Mouse (Mus musculus): ENCODE measurements around the gene Mknk2. TPM values are rescaled to one million over a fixed set of nuclear protein-coding genes. Genes with fewer than 3 reads are reported as not detected.
"Not testable (repeated sequence)": the region's sequence is repeated elsewhere in the genome, so short reads cannot be mapped to it uniquely, and the experiment has no call there.

Mknk2 gene
- total RNA-seq, 2 experiments from 2014 or later = 39.9 to 42.0 TPM

DNA sequence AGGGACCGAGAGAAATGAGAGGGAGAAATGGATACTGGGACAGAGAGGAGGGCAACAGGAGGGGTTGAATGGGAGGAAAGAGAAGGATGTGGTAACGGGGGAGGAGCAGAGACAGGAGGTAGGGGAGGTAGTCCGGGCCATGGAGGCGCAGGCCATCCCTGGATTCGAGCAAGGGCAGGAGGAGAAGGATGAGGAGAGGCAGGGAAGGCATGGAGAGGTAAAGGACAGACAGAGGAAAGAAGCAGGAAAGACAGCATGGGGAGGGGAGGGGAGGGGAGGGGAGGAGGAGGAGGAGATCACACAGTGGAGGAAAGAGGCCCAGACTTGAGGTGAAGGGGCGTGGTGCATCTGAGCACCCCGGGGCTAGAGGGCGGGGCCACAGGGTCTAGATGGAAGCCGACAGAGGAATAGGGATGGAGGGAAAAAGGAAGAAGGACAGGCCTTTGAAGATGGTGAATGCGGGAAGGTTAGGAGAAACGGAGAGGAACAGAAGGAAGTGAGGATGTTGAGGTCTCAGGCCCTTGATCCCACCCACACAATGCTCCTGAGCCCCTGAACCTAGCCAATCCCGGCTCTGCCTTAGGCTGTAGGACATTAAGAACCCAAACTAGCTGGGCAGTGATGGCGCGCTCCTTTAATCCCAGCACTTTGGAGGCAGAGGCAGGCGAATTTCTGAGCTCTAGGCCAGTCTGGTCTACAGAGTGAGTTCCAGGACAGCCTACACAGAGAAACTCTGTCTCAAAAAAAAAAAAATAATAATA is 20.9 kb downstream of the Mknk2 start, which contains the start of gene Btbd2:
TSS of gene Btbd2 (minus strand) at position 209 of the 761 bp plus-strand sequence.
- intact Hi-C loops (cut with DNase I) = loop anchor here (2.0 to 5.0 kb wide), 3 partner anchors 20 to 45 kb away; partner anchors contain the start of genes Csnk1g2, Izumo4 and Mob3a
- no peak for DNase-seq (ENCODE audit: low spot score in 2 of 2)

DNA sequence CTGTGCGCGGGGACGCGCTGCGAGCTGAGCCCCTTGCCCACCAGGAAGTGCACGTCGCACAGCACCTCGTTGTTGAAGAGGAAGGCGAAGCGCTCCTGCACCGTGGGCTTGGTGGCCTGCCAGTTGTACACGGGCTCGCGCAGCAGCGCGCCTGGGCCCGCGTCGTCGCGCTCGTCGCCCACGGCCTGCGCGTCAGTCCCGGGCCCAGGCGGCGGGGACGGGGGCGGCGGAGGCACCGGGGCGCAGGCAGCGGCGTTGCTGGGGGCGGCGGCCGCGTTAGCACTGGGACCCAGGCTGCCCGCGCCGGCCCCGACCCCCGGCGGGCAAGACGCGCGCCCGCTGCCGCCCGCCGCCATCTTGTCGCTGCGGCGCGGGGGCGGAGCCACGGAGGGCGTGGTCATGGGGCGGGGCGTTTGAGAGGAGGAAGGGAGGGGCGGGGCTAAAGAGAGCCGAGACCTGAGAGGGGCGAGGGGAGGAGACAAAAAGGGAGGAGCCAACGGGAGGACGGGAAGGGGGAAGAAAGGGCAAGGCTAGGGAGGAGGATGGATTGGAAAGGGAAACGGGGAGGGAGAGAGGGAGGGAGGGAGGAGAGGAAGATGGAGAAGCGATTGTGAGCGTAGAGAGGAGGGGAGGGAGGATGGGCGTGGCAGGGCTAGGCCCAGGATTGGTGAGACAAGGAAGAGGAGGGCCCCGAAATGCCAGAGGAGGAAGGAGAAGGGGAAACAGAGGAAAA is 21.6 kb downstream of the Mknk2 start:
- intact Hi-C loops (cut with DNase I) = loop anchor here (2.0 to 5.0 kb wide), 3 partner anchors 21 to 46 kb away; partner anchors contain the start of genes Csnk1g2, Izumo4 and Mob3a
- DNase-seq (ENCODE audit: low spot score in 2 of 2) = peak; percentile 90 to 91

DNA sequence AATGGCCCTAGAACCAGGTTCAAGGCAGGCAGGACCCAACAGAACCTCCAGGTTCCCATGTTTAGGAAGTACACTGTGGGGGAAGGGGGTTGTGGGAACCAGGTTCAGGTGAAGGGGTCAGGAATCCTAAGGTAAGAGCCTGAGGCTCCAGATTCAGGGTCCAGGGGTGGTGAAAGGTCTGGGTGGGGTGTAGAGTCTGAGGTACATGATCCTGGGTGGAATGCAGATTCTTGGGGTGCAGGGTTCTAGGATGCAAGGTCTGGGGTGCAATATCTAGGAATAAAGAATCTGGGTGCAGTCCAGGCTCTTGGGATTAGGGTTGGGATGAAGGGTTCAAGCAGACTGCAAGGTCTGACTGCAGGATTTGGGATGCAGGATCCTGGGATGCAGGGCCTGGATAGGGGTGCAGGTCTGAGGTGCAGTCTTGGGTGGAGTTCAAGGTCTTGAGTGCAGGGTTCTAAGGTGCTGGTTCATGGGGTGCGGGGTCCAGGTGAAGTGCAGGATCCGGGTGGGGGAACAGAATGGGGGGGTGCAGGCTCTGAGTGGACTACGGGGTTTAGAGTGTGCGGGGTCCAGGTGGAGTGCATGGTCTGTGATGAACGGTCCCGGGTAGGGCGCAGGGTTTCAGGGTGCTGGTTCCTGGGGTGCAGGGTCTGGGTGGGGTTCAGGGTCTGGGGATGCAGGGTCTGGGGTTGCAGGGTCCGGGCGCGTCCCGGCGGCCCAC is 22.3 kb downstream of the Mknk2 start:
- intact Hi-C loops (cut with DNase I) = loop anchor here (2.0 to 5.0 kb wide), 3 partner anchors 21 to 47 kb away; partner anchors contain the start of genes Csnk1g2, Izumo4 and Mob3a
- DNase-seq (ENCODE audit: low spot score in 2 of 2) = no peak

DNA sequence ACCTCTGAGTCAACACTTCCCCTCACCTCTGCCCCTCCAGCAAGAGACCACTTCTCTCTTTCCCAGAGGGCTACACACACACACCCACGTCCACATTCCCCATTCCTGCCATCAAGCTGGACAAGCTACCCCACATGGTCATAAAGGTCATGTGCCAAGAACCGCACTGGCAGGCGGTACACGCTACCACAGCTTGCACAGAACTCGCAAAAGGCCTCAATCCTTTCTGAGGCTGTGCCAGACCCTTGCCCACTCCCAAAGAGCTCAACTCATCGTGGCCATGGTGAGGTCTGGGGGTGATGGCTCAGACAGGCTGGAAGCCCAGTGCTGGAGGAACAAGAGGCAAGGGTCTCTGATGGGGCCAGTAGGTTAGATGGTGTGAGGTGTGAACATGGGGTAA is 23.0 kb downstream of the Mknk2 start:
- no peak for DNase-seq (ENCODE audit: low spot score in 2 of 2)
- intact Hi-C loops (cut with DNase I) = loop anchor here (5.0 kb wide), 1 partner anchor 47 kb away; the partner anchor contains the start of genes Izumo4 and Mob3a

DNA sequence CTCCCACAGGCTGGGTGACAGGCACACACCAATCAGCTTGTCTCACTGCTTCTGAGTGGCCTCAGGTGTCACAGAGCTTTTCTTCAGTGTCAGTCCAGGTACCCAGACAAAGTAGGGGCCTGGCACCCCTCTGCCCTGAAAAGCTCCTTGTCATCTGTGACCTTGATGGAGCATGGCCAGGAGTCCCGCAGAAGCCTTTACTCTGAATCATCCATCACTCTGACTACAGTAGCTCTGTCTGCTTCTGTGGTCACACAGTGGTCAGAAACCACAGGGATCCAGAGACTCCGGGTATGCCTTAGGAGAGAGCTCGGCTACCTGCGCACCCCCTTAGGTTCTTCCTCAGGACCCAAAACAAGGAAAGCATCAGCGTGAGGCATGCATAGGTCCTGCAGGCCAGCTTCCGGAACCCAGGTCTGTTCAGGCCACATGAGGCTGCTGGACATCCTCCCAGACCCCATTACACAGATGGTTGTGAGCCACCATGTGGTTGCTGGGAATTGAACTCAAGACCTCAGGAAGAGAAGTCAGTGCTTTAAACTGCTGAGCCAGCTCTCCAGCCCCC is 24.7 kb downstream of the Mknk2 start:
- no peak for DNase-seq (ENCODE audit: low spot score in 2 of 2)
- intact Hi-C loops (cut with DNase I) = no loop called here

DNA sequence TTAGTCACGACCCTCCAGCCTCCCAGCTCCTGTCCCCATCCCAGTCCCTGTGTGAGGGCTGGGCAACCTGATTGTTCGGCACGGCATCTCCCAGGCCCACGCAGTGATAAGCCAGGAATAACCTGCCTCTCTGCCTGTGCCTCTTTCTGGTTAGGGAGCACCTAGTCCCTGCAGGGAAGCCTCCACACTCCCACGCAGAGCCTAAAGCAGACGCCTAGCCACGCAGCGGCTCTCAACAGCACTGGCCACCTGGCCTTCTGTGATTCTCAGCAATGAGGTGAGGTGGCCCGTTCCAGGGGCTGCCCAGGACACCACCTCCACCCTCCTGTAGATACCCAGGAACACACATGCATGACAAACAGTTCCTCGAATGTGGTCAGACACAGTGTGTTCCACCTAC is 27.5 kb downstream of the Mknk2 start:
- DNase-seq (ENCODE audit: low spot score in 2 of 2) = peak; percentile 44 to 49
- intact Hi-C loops (cut with DNase I) = no loop called here

DNA sequence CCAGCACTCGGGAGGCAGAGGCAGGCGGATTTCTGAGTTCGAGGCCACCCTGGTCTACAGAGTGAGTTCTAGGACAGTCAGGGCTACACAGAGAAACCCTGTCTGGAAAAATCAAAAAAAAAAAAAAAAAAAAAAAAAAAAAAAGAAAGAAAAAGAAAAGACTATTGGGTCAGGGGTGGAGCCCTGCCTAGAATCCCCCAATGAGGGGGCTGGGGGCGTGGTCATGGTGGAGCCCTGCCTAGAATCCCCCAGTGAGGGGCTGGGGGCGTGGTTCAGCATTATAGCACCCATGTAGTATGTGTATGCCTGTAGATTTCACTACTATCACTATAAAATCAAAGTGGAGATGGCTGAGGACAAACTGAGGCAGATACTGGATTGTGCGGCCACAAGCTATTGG is 28.0 kb downstream of the Mknk2 start:
- intact Hi-C loops (cut with DNase I) = not testable (repeated sequence)

DNA sequence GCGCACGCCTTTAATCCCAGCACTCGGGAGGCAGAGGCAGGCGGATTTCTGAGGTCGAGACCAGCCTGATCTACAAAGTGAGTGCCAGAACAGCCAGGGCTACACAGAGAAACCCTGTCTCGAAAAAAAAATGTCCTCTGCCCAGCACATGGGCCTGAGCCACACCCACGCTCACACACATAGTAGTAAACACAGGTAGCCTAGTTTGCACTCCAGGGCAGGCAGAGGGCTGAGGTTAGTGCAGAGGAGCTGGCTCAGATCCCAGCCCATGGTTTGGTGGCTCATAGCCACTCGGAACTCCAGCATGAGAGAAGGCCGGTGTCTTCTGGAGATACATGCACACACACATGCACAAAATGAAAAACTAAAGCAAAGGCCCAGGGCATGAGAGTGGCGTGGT is 31.0 kb downstream of the Mknk2 start:
- DNase-seq (ENCODE audit: low spot score in 2 of 2) = no peak
- intact Hi-C loops (cut with DNase I) = no loop called here

More for the DNA sequence above, 28.0 kb downstream of the Mknk2 start:
- not testable (repeated sequence) for DNase-seq (ENCODE audit: low spot score in 2 of 2)

DNA sequence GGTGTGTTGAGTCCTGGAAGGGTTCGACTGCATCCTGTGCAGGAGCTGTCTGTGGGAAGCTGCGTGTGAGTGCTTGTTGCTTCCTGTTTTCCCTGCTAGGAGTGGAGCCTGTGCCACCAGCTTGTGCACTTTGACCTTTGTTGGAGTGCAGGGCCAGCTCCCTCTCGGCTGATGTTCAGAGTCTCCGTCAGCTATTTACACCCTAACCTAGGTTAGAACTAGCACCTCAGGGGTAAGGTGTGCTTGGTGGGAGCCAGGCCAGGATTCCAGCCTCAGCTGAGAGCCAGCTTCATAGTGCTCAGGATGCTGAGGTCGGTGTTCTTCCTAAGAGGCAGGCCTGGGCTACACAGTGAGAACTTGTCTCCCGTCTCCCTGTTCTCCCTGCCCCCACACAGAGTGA is 42.6 kb downstream of the Mknk2 start:
- DNase-seq (ENCODE audit: low spot score in 2 of 2) = no peak
- intact Hi-C loops (cut with DNase I) = no loop called here

DNA sequence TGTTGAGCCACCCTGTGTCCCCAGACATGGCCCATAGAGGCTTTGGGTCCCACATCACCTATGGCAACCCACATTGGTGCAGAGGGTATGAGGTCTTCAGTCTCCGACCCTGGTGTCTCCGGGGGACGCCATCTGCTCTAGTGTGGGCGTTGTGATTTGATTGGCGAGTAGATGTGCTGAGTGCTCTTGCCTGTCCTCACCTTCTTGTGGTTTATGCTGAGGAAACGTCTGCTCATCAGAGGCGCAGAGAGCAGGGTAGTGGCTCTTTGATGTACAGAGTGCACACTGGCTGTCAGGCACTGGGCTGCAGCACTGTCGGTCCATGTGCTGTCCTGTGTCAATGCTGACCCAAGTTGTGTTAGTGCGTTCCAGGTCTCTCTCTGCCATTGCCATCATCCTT is 49.0 kb downstream of the Mknk2 start:
- intact Hi-C loops (cut with DNase I) = no loop called here
- DNase-seq (ENCODE audit: low spot score in 2 of 2) = no peak

DNA sequence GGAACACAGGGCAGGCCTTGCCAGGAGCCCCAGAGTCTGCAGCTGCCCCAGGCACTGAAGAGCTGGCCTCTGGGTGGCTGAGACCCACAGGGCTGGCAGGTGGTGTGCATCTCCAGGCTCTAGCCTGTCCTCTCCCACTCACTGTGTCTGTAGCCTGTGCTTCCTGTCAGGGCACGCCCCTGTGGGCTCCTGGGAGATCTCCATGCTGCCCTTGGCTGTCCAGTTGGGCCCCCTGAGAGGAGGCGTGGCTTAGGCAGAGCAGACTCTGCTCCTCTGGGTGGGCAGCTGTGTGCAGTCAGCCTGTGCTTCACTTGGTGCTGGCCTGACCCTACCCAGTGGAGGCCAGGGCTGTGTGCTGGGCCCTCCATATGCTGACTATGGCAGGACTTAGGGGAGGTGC is 50.2 kb downstream of the Mknk2 start:
- no peak for DNase-seq (ENCODE audit: low spot score in 2 of 2)
- intact Hi-C loops (cut with DNase I) = no loop called here

DNA sequence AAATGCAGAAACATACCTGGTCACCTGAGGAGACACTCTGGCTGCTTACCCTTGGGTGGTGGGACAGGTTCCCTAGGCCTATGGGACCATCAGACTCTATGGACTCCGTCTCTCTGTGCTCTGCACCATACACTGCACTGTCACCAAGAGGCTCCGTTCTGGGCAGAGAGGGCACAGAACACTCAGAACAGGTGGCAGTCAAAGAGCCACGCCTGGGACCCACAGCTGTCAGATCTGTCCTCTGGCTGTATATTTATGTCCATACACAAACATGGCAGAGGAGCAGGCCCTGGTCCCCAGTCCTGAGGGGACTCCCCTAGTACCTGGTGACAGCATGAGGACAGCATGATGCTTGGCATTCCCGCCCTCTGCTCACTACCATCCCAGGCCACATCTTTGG is 52.1 kb downstream of the Mknk2 start:
- intact Hi-C loops (cut with DNase I) = no loop called here
- DNase-seq (ENCODE audit: low spot score in 2 of 2) = no peak

DNA sequence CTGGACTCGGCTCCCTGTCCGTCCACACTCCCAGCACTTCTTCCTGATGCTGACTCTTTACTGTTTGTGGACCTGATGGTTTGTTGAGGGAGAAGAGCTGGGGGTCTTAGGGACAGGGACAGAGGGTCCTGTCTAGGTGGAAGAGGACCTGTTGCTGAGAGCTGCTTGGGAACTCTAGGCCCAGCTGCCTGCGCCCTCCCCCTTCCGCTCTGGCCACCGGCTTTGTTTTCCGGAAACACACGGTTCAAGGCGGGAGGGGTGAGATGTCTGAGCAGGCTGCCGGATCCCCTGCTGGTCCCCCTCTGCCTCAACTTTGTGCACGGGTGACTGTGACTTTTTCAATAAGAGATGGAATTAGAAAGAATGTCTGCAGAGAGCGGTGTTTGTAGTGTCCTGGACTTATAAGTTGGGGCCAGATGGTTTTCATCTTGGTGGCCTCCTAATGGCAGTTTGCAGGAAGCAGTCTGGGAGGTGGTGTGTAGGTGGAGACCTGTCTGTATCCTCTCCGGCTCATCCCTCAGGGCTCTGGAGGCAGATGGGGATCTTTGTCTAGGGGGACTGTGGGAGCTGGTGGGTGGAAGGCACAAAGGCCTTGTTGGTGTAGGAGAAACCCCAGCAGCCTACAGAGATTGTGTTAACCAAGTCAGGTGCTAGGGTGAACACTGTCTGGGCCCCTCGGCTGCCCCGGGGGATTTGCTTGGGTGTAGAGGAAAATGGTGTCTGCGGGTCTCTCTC is 54.3 kb downstream of the Mknk2 start:
- DNase-seq (ENCODE audit: low spot score in 2 of 2) = peak in 1 of 2 experiments; percentile 38
- intact Hi-C loops (cut with DNase I) = loop anchor here (2.0 kb wide), 3 partner anchors 33 to 53 kb away; partner anchors contain the start of genes Btbd2 and Klf16

DNA sequence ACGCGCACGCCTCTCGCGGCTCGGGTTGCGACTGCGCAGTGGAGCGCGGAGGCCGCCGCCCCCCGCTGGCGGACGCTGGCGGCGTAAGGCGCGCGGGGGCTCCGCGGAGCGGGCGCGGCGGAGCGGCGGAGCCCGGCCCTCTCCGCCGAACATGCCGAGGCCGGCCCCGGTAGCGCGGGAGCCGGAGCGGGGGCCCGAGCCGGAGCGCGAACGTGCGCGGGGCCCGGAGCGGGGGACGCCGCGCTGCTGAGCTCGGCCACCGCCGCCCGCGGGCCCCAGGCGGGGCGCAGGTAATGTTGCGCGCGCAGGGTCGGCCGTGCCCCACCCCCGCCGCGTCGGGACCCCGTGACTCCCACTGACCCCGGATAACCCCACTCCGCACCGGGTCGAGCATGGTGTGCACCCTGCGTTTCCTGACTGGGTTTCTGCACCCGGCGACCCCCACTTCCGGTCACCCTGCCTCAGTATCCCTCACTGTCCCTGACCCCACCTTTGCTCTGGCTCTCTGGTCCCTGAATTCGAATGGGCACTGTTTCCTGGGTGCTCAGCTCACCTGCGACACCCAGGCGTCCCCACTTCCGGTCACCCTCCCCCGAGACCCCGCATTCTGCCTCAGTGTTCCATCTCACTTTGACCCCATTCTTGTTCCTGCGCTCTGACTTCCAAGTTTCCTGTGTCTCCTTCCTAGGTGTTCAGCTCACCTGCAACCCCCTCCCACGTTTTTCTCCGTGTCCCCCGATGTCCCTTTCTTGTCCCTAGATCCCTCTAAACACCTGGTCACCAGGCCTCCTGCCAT is 55.1 kb downstream of the Mknk2 start, which contains the start of gene Csnk1g2:
TSS of gene Csnk1g2 (plus strand) at position 178 of the 796 bp plus-strand sequence.
- intact Hi-C loops (cut with DNase I) = loop anchor here (2.0 kb wide), 3 partner anchors 34 to 54 kb away; partner anchors contain the start of genes Btbd2 and Klf16
- no peak for DNase-seq (ENCODE audit: low spot score in 2 of 2)

DNA sequence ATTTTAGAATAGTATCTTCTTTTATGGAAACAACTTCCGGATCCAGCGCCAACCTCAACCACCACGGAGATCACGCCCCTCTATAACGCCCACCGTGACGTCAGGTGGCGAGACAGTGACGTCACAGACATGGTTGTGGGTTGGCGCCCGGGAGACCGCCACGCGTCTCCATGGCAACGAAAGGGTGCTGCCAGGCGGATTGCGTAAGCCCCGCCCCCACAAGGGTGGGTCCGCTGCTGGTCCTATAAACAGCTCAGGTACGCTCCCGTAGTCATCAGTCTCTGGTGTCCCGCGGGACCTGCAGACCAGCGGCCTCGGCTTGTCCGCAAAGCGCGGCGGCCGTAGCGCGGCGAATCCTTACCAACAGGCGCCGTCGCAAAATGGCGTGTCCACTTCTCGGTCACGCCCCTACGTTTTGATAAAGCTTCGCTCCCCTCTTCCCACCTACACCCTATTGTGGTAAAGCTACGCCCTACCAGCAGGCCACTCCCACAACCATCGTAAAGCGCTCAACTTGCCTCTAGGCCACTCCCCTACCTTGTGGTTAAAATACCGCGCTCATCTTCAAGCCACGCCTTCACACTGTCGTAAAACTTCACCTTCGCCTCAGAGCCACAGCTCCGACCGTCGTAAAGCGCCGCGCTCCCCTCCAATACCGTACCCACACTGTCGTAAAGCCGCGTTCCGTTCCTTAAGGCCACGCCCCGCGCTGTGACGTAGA is 55.8 kb downstream of the Mknk2 start:
- intact Hi-C loops (cut with DNase I) = loop anchor here (2.0 kb wide), 3 partner anchors 35 to 55 kb away; partner anchors contain the start of genes Btbd2 and Klf16
- DNase-seq (ENCODE audit: low spot score in 2 of 2) = peak; percentile 99 to 100

DNA sequence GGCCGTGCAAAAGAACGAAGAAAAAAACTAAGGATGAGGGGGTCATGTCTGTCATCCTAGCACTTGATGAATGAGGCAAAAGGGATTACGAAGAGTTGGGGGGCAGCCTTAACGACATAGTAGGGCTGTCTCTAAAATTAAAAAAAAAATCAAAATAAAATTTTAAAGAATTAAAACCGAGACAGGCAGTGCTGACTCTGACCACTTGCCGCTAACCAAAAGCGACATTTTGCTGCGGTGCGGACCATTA is 56.3 kb downstream of the Mknk2 start:
- DNase-seq (ENCODE audit: low spot score in 2 of 2) = no peak
- intact Hi-C loops (cut with DNase I) = no loop called here
